Mouse (Mus musculus) hindbrain, embryonic 15.5 days (tissue): Measurements from ENCODE around the gene Arhgap15. TPM values are rescaled to one million over a fixed set of nuclear protein-coding genes. Genes with fewer than 3 reads are reported as not detected.

Experiments used
- ATAC-seq: fragments of 200-750 bp; cut with Nextera tagmentation; 2 replicates; pipeline ENCODE4 v1.8.0; 2017; ENCODE audit warnings: low read depth, moderate number of reproducible peaks, moderate TSS enrichment; ENCODE audit not compliant: low FRiP score
- H3K27ac ChIP-seq: fragments of 300-500 bp; sonication (generic); replicated peaks from 2 replicates; pipeline ENCODE4 v1.5.1; 2015; ENCODE audit warnings: mild to moderate bottlenecking, inconsistent platforms
- H3K27me3 ChIP-seq: fragments of 300-500 bp; sonication (generic); 2 replicates; pipeline ENCODE4 v1.6.1; 2015; ENCODE audit warnings: control low read depth, inconsistent platforms
- H3K36me3 ChIP-seq: fragments of 300-500 bp; sonication (generic); 2 replicates; pipeline ENCODE4 v1.6.1; 2015; ENCODE audit warnings: control low read depth, inconsistent platforms
- H3K4me1 ChIP-seq: fragments of 300-500 bp; sonication (generic); replicated peaks from 2 replicates; pipeline ENCODE4 v1.6.1; 2015; ENCODE audit warnings: control low read depth, inconsistent platforms
- H3K4me2 ChIP-seq: fragments of 300-500 bp; sonication (generic); 2 replicates; pipeline ENCODE4 v1.6.1; 2015; ENCODE audit warnings: moderate library complexity, mild to moderate bottlenecking, inconsistent platforms
- H3K4me3 ChIP-seq: fragments of 300-500 bp; sonication (generic); 2 replicates; pipeline ENCODE4 v1.5.1; 2015; ENCODE audit warnings: mild to moderate bottlenecking, inconsistent platforms
- H3K9ac ChIP-seq: fragments of 300-500 bp; sonication (generic); 2 replicates; pipeline ENCODE4 v1.6.1; 2015; ENCODE audit warnings: inconsistent platforms
- H3K9me3 ChIP-seq: fragments of 300-500 bp; sonication (generic); 2 replicates; pipeline ENCODE4 v1.6.1; 2016; ENCODE audit warnings: control low read depth, inconsistent platforms
- WGBS: fragments of 180-500 bp; shearing (Covaris S2); methylation state at CpG from one replicate; pipeline ENCODE4 v1.1.7; 2015; 5-methylcytosine and 5-hydroxymethylcytosine counted together
- polyA plus RNA-seq: library from polyadenylated mRNA; unstranded; fragments of >200 nt; fragmentation: Nextera tagmentation; extraction: Ambion mirVana; gene quantifications from 2 replicates; pipeline ENCODE4 v1.2.1, GENCODE M21; 2015

Gene Arhgap15
- polyA plus RNA-seq, 1 experiment from 2014 or later, result 3.3 TPM

- no peaks in the 10 kb centered on the region for H3K4me1 ChIP-seq
- H3K27ac ChIP-seq, result no peak overlapping the region
- 43% methylated on average over 4 of the region's 4 CpGs for WGBS
- no peak overlapping the region for H3K9ac ChIP-seq
- H3K36me3 ChIP-seq, result no peaks in the 10 kb centered on the region
- H3K9me3 ChIP-seq, result no peaks in the 10 kb centered on the region
- no peak for ATAC-seq
- H3K4me2 ChIP-seq, result no peak overlapping the region
- H3K4me3 ChIP-seq, result no peak overlapping the region
- no peaks in the 10 kb centered on the region for H3K27me3 ChIP-seq
Observed at GRCm38 (mm10) chr2:44255343-44255742, 506.7 kb downstream of the Arhgap15 start.

- H3K9ac ChIP-seq, result no peak overlapping the region
- no peaks in the 10 kb centered on the region for H3K36me3 ChIP-seq
- H3K27me3 ChIP-seq, result no peaks in the 10 kb centered on the region
- no peak overlapping the region for H3K4me3 ChIP-seq
- H3K4me2 ChIP-seq, result no peak overlapping the region
- 87% methylated on average over 2 of the region's 2 CpGs for WGBS
- no peaks in the 10 kb centered on the region for H3K9me3 ChIP-seq
- H3K4me1 ChIP-seq, result no peaks in the 10 kb centered on the region
- ATAC-seq, result no peak
- no peak overlapping the region for H3K27ac ChIP-seq
Observed at GRCm38 (mm10) chr2:44257946-44258345, 509.3 kb downstream of the Arhgap15 start.

GRCm38 (mm10) chr2:44271455-44272346, 523.1 kb downstream of the Arhgap15 start:
- Histone ChIP-seq H3K27me3 (no peaks in the 10 kb centered on the region), H3K27ac (no peak overlapping the region), H3K4me2 (peak overlapping the region; percentile 36), H3K9ac (no peak overlapping the region), H3K9me3 (no peaks in the 10 kb centered on the region), H3K36me3 (no peaks in the 10 kb centered on the region), H3K4me3 (no peak overlapping the region), H3K4me1 (0 out of 2 replicates have a peak, but pooled peaks cover 3% of the 10 kb centered on the region)
- WGBS, result 31% methylated on average over 17 of the region's 17 CpGs
- ATAC-seq, result no peak

- ATAC-seq, result no peak
- no peak overlapping the region for H3K27ac ChIP-seq
- 0 out of 2 replicates have a peak, but pooled peaks cover 3% of the 10 kb centered on the region for H3K4me1 ChIP-seq
- H3K4me3 ChIP-seq, result no peak overlapping the region
- no peaks in the 10 kb centered on the region for H3K27me3 ChIP-seq
- H3K9ac ChIP-seq, result no peak overlapping the region
- no peak overlapping the region for H3K4me2 ChIP-seq
- no peaks in the 10 kb centered on the region for H3K9me3 ChIP-seq
- WGBS, result 73% methylated on average over 13 of the region's 13 CpGs
- H3K36me3 ChIP-seq, result no peaks in the 10 kb centered on the region
Observed at GRCm38 (mm10) chr2:44272606-44273005, 524.0 kb downstream of the Arhgap15 start.

- WGBS, result 93% methylated on average over 3 of the region's 3 CpGs
- no peak overlapping the region for H3K4me3 ChIP-seq
Observed at GRCm38 (mm10) chr2:44274425-44274824, 525.8 kb downstream of the Arhgap15 start.

GRCm38 (mm10) chr2:44286181-44286719, 537.6 kb downstream of the Arhgap15 start:
- no peak overlapping the region for H3K9ac ChIP-seq
- 87% methylated on average over 4 of the region's 4 CpGs for WGBS
- no peaks in the 10 kb centered on the region for H3K27me3 ChIP-seq
- H3K27ac ChIP-seq, result no peak overlapping the region
- no peak for ATAC-seq
- H3K4me2 ChIP-seq, result no peak overlapping the region
- H3K4me3 ChIP-seq, result no peak overlapping the region
- no peaks in the 10 kb centered on the region for H3K36me3 ChIP-seq
- H3K9me3 ChIP-seq, result 0 out of 2 replicates have a peak, but pooled peaks cover 2% of the 10 kb centered on the region
- no peaks in the 10 kb centered on the region for H3K4me1 ChIP-seq

More at GRCm38 (mm10) chr2:44274425-44274824, 525.8 kb downstream of the Arhgap15 start:
- ATAC-seq, result no peak
- H3K9ac ChIP-seq, result no peak overlapping the region
- no peak overlapping the region for H3K4me2 ChIP-seq
- no peaks in the 10 kb centered on the region for H3K9me3 ChIP-seq
- 0 out of 2 replicates have a peak, but pooled peaks cover 3% of the 10 kb centered on the region for H3K4me1 ChIP-seq
- H3K27ac ChIP-seq, result no peak overlapping the region
- H3K27me3 ChIP-seq, result no peaks in the 10 kb centered on the region
- H3K36me3 ChIP-seq, result no peaks in the 10 kb centered on the region

- Histone ChIP-seq H3K9me3 (no peaks in the 10 kb centered on the region), H3K4me1 (peaks cover 5% of the 10 kb centered on the region), H3K9ac (no peak overlapping the region), H3K36me3 (no peaks in the 10 kb centered on the region), H3K4me3 (no peak overlapping the region), H3K4me2 (no peak overlapping the region), H3K27me3 (no peaks in the 10 kb centered on the region), H3K27ac (no peak overlapping the region)
- ATAC-seq, result no peak
- 36% methylated on average over 3 of the region's 3 CpGs for WGBS
Observed at GRCm38 (mm10) chr2:44299156-44299555, 550.5 kb downstream of the Arhgap15 start.

GRCm38 (mm10) chr2:44299909-44300308, 551.3 kb downstream of the Arhgap15 start:
- WGBS, result 15% methylated on average over 5 of the region's 5 CpGs
- Histone ChIP-seq H3K4me2 (no peak overlapping the region), H3K27ac (no peak overlapping the region), H3K9me3 (no peaks in the 10 kb centered on the region), H3K36me3 (no peaks in the 10 kb centered on the region), H3K27me3 (no peaks in the 10 kb centered on the region), H3K4me1 (peaks cover 5% of the 10 kb centered on the region), H3K4me3 (no peak overlapping the region), H3K9ac (no peak overlapping the region)
- ATAC-seq, result no peak

- H3K27ac ChIP-seq, result no peak overlapping the region
- no peak for ATAC-seq
- H3K36me3 ChIP-seq, result no peaks in the 10 kb centered on the region
- H3K27me3 ChIP-seq, result no peaks in the 10 kb centered on the region
- H3K4me2 ChIP-seq, result no peak overlapping the region
- H3K9ac ChIP-seq, result no peak overlapping the region
- H3K4me3 ChIP-seq, result no peak overlapping the region
- 70% methylated on average over 6 of the region's 6 CpGs for WGBS
- peaks cover 11% of the 10 kb centered on the region for H3K4me1 ChIP-seq
- no peaks in the 10 kb centered on the region for H3K9me3 ChIP-seq
Observed at GRCm38 (mm10) chr2:44300466-44300865, 551.8 kb downstream of the Arhgap15 start.

- Histone ChIP-seq H3K4me3 (no peak overlapping the region), H3K4me1 (peaks cover 12% of the 10 kb centered on the region), H3K9ac (no peak overlapping the region), H3K27me3 (no peaks in the 10 kb centered on the region), H3K9me3 (no peaks in the 10 kb centered on the region), H3K36me3 (no peaks in the 10 kb centered on the region), H3K4me2 (peak overlapping the region; percentile 26), H3K27ac (no peak overlapping the region)
- WGBS, result 21% methylated on average over 9 of the region's 9 CpGs
- no peak for ATAC-seq
Observed at GRCm38 (mm10) chr2:44304261-44304970, 555.8 kb downstream of the Arhgap15 start.

GRCm38 (mm10) chr2:44304971-44305808, 556.6 kb downstream of the Arhgap15 start:
- H3K27me3 ChIP-seq, result no peaks in the 10 kb centered on the region
- H3K27ac ChIP-seq, result peak overlapping the region; percentile 7; the same call in 1 of the 2 replicates
- ATAC-seq, result peak; percentile 68
- WGBS, result 28% methylated on average over 17 of the region's 17 CpGs
- H3K4me2 ChIP-seq, result peak overlapping the region; percentile 26
- H3K4me1 ChIP-seq, result peaks cover 7% of the 10 kb centered on the region
- no peak overlapping the region; the same call in 1 of the 2 replicates for H3K4me3 ChIP-seq
- H3K9me3 ChIP-seq, result no peaks in the 10 kb centered on the region
- no peak overlapping the region for H3K9ac ChIP-seq
- H3K36me3 ChIP-seq, result no peaks in the 10 kb centered on the region
